Mouse (Mus musculus) cortical plate, adult 2 months (tissue): ENCODE data around the gene Atr. TPM values are rescaled to one million over a fixed set of nuclear protein-coding genes. Genes with fewer than 3 reads are reported as not detected.
A peak's percentile ranks its signal among the peaks of the same experiment; 100 is the strongest.
"Not testable (repeated sequence)": the region's sequence is repeated elsewhere in the genome, so short reads cannot be mapped to it uniquely, and the experiment has no call there.

ENCODE experiments used
- H3K27ac ChIP-seq: fragments of 200-500 bp; 2 replicates; pipeline ENCODE4 v1.5.1; 2012; ENCODE audit warnings: low read length, control low read depth, inconsistent platforms; ENCODE audit not compliant: insufficient read depth
- H3K4me1 ChIP-seq: fragments of 200-500 bp; 2 replicates; pipeline ENCODE4 v1.6.1; 2011; ENCODE audit warnings: low read length; ENCODE audit not compliant: control insufficient read depth, insufficient read depth
- H3K4me3 ChIP-seq: fragments of 200-500 bp; 2 replicates; pipeline ENCODE4 v1.5.1; 2011; ENCODE audit warnings: mild to moderate bottlenecking, low read length, control low read depth; ENCODE audit not compliant: insufficient read depth
- CTCF ChIP-seq: fragments of 200-500 bp; IDR thresholded peaks from 2 replicates; pipeline ENCODE4 v1.5.1; 2011; ENCODE audit warnings: mild to moderate bottlenecking, control low read depth, low read length; ENCODE audit not compliant: insufficient read depth; ENCODE audit errors: extremely low read depth
- POLR2A ChIP-seq: fragments of 200-500 bp; IDR thresholded peaks from 2 replicates; pipeline ENCODE4 v1.6.1; 2011; ENCODE audit warnings: mild to moderate bottlenecking, low read length, control low read depth; ENCODE audit not compliant: insufficient read depth; ENCODE audit errors: extremely low read depth
- polyA plus RNA-seq: library from polyadenylated mRNA; depleted of rRNA; stranded (reverse); fragments of >200 nt; gene quantifications from 2 replicates; pipeline ENCODE4 v1.2.3, GENCODE M21; 2012

The Atr gene
- polyA plus RNA-seq, 1 experiment, result 8.7 TPM

GRCm38 (mm10) chr9:95882751-95883150 lies 25.4 kb downstream of the Atr start:
- H3K27ac ChIP-seq, result no peak overlapping the region
- H3K4me1 ChIP-seq, result no peaks in the 10 kb centered on the region
- no peak overlapping the region for H3K4me3 ChIP-seq
- TF ChIP-seq POLR2A (no peak), CTCF (no peak)

GRCm38 (mm10) chr9:95897392-95897791 lies 40.0 kb downstream of the Atr start:
- no peak for TF ChIP-seq POLR2A
- TF ChIP-seq CTCF, result no peak
- Histone ChIP-seq H3K4me1 (no peaks in the 10 kb centered on the region), H3K4me3 (no peak overlapping the region), H3K27ac (no peak overlapping the region)

GRCm38 (mm10) chr9:95932855-95933254 lies 75.5 kb downstream of the Atr start:
- H3K4me1 ChIP-seq, result no peaks in the 10 kb centered on the region
- TF ChIP-seq POLR2A (no peak), CTCF (no peak)
- H3K4me3 ChIP-seq, result no peak overlapping the region
- no peak overlapping the region for H3K27ac ChIP-seq

GRCm38 (mm10) chr9:95953658-95954057 lies 96.3 kb downstream of the Atr start:
- TF ChIP-seq CTCF, result no peak
- TF ChIP-seq POLR2A, result no peak
- Histone ChIP-seq H3K27ac (no peak overlapping the region), H3K4me3 (peak overlapping the region; percentile 78; the same call in 1 of the 2 replicates), H3K4me1 (peaks cover 5% of the 10 kb centered on the region; the same call in 1 of the 2 replicates)

DNA sequence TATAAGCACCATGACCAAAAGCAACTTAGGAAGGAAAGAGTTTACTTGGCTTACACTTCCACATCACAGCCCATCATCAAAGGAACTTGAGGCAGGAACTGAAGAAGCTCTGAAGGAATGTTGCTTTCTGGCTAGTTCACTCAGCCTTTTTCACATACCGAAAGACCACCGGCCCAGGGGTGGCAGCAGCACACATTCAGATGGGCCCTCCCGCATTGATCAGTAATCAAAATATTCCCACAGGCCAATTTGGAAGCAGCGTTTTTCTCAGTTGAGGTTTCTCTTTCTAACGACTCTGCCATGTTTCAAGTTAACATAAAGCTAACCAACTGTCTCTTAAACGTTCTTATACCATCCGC lies 96.8 kb downstream of the Atr start:
- H3K27ac ChIP-seq, result 0 out of 2 replicates have a peak overlapping the region, but pooled peaks have one; percentile 3
- peak overlapping the region; percentile 78 for H3K4me3 ChIP-seq
- H3K4me1 ChIP-seq, result peaks cover 5% of the 10 kb centered on the region; the same call in 1 of the 2 replicates
- no peak for TF ChIP-seq POLR2A
- no peak for TF ChIP-seq CTCF

DNA sequence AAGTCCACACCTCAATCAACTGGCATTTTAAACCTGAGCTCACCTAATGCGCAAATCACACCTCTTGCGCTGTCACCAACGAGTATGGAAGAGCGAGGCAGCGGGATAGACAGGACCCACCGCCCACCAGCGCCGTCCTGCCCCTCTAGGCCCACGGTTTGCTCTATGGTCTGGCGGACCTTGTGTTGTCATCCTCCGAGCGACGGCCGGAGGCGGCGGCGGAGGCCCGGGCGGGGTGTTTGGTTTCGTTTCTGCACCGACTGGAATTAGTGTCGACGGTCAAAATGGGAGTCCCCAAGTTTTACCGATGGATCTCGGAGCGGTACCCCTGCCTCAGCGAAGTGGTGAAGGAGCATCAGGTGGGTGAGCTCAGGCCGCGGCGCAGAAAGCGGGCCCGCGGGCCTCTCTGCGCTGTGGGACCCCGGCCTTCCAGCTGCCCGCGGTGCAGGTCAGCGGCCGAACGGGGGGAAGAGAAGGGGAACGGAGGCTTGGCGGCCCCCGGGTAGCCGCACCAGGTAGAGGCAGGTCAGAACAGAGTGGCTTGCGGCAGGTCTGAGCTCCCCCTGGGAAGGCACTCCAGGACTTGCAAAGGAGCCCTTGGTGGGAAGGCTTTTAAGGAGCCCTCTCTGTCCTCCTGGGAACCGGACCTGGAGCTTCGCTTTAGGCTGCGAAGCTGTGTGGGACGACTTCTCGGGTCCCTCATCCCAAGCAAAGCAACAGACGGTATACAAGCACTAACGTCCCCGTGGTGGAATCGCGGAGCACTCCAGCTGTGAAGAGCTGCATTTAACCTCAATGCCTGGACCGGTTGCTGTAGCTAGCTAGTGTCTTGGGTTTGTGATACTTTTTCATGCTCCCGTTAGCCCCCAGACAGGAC lies 97.4 kb downstream of the Atr start, which contains the start of gene Xrn1:
Xrn1 (plus strand) TSS at position 176 of the 877 bp plus-strand sequence.
- H3K4me3 ChIP-seq, result peak within 1 kb of the TSS; percentile 78
- H3K4me1 ChIP-seq, result peaks cover 5% of the 10 kb centered on the region; the same call in 1 of the 2 replicates
- H3K27ac ChIP-seq, result peak within 1 kb of the TSS; percentile 20; the same call in 1 of the 2 replicates
- no peak for TF ChIP-seq CTCF
- TF ChIP-seq POLR2A, result peak; percentile 73

DNA sequence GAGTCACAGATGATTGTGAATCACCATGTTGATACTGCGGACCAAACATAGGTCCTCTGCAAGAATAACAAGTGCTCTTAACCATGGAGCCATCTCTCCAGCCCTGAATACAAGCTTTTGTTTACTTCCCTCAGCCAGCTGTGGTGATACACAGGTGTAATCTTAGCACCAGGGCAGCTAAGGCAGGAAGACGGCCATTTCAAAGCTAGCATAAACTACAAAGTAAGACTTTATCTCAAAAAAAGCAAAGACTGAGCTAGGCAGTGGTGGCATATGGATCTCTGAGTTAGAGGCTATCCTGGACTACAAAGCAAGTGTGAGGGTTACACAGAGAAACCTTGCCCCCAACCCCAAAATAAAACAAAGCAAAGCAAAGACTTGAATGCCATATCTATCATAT lies 100.2 kb downstream of the Atr start:
- H3K4me1 ChIP-seq, result peaks cover 5% of the 10 kb centered on the region; the same call in 1 of the 2 replicates
- H3K4me3 ChIP-seq, result no peak overlapping the region
- H3K27ac ChIP-seq, result no peak overlapping the region
- TF ChIP-seq CTCF (no peak), POLR2A (no peak)

GRCm38 (mm10) chr9:95958041-95958730 lies 100.8 kb downstream of the Atr start:
- H3K27ac ChIP-seq, result no peak overlapping the region
- no peak overlapping the region for H3K4me3 ChIP-seq
- TF ChIP-seq CTCF (no peak), POLR2A (no peak)
- peaks cover 5% of the 10 kb centered on the region; the same call in 1 of the 2 replicates for H3K4me1 ChIP-seq

GRCm38 (mm10) chr9:95958731-95959105 lies 101.3 kb downstream of the Atr start:
- not testable (repeated sequence) for H3K27ac ChIP-seq, H3K4me1 ChIP-seq, H3K4me3 ChIP-seq

- no peak for TF ChIP-seq POLR2A
- TF ChIP-seq CTCF, result no peak
- Histone ChIP-seq H3K4me1 (peaks cover 4% of the 10 kb centered on the region; the same call in 1 of the 2 replicates), H3K4me3 (no peak overlapping the region), H3K27ac (no peak overlapping the region)
Measured at GRCm38 (mm10) chr9:95959246-95959645, 101.8 kb downstream of the Atr start.
